Mouse (Mus musculus) urinary bladder, postnatal 10 days (tissue): ENCODE data around the gene Apol8.

ENCODE experiments used
- DNase-seq: peaks from one replicate; pipeline ENCODE4 v3.0.0; 2022; ENCODE audit warnings: low spot score

Gene Apol8

DNA sequence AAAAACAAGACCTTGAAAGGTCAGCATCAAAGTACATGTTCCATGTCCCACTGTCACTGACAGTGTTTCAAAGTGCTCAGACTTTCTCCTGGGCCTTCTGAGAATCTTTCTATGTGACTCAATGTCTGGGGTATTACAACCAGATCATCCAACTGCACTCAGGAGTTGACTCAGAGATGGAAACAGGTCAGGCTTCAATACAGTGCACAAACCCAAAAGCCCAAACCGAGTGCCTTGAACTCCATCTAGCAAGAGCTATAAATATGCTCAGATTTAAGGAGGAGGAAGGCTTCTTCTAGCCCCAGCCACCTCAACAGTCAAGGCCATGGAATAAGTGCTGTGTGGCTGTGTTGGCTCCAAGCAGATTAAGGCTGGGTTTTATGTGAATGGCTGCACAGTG is 29.0 kb upstream of the Apol8 start:
- DNase-seq = no peak

DNA sequence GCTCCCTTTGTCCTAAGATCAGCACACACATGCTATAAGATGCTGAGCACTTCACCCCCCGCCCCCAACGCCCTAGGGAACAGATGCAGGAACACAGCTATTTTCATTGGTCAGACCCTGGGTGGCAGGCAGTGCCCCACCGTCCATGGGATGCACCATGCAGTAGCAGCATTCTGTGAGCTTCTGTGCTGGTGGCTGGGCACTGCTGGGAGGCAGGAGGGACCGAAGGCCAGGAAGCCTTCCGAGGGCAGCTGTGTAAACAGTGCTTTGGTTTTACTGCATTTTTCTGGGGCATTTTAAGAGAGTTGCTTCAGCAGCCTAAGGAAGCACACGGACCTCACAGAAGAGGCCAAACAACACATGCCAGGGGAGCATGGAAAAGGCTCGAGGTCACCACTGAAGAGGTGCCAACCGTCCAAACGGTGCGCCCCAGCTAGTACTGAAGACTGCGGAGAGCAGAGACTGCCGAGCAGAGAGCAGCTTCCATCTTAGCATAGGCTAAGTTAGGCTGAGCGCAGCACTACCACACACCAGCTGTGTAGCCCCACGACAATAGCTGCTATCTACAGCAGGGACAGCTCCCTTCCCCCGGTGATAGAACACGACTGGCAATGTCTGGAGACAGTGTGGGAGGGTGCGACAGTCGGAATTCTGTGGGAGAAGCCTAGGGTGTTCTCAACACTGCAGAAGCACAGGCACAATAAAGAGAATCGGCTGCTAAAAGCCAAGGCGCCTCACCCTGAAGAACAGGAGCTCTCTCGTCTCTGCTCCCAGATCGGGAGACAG is 27.4 kb upstream of the Apol8 start:
- no peak for DNase-seq

DNA sequence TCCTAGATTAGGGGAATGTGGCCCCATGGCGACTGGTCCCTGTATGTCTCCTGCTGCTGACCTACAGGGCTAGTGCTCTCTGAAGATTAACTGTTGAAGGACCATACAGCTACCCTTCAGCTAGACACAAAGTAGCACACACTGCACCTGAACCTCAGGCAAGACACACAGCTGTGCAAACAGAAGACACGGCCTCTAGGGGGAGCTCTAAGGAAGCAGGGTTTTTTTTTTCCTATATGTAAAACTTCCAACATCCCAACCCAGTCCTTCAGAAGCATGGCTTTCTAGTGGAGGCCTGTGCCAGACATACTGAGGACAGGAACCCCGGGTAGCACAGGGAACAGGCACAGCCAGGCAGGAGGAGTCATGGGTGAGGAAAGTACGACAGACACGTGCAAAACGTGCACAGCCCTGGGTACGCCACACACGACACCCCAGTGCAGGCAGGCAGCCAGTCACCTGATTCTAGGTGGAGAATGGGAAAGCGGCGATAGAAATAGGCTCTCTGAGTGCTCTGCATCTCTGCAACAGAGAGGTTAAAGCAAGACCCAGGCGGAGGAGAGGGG is 25.7 kb upstream of the Apol8 start:
- no peak for DNase-seq

DNA sequence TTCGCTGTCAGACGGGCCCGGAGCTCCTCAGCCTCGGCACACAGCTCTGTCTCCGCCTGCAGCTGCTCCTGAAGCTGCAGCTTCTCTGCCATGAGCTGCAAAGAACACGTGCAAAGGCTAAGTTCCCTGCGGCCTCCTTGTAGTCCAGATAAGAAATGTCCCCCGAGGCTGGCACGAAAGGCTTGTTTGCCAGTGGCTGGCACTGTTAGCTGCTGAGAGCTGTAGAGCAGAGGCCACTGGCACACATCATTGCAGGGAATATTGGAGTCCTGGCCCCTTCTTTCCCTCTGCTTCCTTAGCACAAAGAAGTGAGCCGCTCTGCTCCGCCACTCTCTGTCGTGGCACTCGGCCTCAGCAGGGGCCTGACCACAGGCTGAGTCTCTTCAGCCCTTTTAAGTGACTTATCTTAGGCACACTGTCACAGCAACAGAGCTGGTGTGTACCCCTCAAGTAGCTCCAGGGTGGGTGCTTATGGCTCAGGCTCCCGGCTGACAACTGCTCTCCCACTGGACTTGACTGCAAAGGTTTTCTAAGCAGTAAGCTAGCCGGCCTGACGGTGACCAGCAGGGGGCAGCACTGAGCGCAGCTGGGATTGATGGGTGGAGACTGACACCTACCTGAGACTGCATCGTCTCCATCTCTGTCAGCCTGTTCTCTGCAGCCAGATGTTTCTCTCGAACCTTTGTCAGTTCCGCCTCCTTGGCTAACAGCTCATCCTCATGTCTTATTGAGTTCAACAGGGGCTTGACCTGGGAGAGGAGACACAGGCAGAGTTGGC is 18.6 kb upstream of the Apol8 start:
- peak; percentile 63 for DNase-seq

DNA sequence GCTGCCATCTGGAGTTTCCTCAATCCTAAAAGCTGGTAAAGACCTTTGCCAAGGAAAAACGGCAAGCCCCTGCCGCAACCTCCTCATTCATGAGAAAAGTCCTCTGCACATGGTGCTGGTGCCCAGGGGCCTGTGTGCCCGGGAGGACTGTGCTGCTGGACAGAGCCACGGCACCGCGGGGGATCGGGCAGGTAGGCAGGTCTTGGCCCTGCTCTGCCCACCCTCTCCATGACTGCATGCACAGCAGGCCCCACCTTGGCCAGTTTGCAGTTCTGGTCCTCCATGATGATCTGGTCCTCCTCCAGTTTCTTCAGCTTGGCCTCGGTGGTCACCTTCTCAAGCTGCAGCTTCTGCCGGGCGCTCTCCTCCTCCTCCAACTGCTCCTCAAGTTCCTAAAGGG is 17.5 kb upstream of the Apol8 start:
- DNase-seq = no peak

DNA sequence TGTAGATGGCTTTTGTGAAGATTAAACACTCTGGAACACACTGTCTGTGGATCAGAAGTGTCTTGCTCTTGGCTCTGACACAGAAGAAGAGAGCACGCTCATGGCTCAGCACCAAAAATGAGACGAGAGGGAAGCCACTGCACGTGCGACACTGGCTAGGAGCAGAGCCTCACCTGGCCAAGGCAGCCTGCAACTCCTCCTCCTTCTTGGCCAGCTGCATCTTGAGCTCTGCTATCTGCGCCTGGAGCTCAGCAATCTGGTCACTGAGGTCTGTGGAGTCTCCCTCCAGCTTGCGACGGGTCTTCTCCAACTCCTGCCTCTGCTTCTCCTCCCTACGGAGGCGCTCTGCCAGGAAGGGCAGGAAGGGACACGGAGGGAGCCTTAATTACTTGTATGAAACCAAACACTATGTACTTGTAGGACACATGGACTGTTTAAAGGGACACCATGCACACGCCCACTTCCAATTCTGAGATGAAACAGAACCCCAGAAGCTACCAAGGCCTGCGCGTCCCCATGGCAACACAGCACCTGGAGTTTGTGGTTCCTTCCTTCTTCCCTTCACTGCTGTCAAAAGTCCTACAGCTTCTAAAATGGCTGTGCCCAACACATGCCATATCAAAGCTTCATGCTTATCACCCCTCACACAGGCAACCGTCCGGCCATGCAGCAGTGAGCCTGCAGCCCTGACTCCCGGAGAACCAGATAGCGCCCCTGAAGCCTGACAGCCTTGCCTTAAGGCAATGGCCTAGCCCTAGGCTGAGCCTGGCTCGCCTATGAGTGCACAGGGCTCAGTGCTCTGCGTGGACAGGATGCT is 16.5 kb upstream of the Apol8 start:
- DNase-seq = no peak

DNA sequence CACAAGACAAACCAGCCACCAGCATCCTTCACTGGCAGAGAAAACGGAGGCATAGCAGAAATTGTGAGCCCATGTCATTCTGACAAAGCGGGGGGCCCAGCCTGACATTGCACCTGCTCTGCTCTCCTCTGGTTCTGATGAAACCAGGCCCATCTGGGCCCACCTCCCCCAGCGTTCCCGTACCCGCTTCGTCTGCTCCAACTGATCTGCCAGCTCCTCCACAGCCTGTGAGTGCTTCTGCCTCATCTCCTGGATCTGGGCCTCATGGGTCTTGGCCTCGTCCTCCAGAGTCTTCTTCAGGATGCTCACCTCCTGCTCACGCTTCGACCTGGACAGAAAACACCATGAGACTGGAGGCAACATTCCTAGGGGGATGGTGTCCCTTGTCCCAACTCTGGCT is 14.1 kb upstream of the Apol8 start:
- DNase-seq = no peak

DNA sequence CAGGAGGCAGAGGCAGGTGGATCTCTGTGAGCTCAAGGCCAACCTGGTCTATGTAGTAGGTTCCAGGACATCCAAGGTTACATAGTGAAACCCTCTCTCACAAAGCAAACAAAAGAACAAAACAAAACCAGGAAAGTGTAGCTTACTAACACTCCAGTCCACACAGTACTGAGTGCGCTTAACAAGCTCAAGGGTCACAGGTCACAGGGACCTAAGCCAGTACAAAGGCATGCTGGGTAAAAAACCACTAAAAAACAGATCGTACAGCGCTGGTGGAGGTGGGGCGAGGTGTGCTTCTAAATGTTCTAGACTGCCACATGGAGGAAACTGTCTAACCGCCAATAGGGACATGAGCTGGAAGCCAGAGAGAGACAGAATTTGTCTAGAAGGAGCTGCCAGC is 13.5 kb upstream of the Apol8 start:
- DNase-seq = no peak

DNA sequence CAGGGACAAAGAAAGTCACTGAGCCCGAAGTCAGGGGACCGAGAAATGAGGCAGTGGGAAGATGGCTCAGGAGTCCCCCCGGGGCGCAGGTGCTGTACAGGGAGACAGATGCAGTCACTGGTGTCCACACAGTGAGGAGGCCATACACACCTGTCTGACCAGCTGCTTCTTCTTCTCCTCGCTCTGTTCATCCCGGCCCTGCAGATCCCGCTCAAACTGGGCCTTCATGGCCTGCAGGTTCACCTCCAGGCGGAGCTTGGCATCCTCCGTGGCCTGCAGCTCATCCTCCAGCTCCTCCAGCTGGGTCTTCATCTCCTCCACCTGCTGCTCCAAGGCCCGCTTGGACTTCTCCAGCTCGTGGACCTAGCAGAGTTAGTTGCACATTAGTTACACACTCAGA is 10.2 kb upstream of the Apol8 start:
- DNase-seq = no peak

DNA sequence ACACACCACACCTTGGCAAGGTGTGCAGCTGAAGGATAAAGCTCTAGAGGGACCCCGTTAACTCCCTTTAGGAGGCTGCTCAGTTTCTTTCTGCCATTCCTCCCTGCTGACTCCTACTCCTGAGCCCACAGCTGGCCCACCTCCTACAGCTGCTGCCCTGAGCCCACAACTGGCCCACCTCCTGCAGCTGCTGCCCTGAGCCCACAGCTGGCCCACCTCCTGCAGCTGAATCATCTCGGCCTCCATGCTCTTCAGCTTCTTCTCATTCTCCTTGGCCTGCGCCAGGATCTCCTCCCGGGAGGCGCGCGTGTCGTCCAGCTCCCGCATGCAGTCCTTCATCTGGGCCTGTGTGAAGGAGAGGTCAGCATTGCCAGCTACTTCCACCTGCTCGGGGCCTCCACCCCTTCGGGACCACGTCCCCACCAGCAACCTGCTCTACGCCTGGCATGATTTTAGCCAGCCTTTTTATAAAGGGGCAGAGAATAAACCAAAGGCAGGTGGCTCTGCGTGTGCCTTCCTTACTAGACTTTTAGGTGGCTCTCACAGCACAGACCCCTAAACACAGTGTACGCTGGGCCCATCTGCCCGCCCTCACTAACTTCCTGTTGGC is 8.8 kb upstream of the Apol8 start:
- no peak for DNase-seq

DNA sequence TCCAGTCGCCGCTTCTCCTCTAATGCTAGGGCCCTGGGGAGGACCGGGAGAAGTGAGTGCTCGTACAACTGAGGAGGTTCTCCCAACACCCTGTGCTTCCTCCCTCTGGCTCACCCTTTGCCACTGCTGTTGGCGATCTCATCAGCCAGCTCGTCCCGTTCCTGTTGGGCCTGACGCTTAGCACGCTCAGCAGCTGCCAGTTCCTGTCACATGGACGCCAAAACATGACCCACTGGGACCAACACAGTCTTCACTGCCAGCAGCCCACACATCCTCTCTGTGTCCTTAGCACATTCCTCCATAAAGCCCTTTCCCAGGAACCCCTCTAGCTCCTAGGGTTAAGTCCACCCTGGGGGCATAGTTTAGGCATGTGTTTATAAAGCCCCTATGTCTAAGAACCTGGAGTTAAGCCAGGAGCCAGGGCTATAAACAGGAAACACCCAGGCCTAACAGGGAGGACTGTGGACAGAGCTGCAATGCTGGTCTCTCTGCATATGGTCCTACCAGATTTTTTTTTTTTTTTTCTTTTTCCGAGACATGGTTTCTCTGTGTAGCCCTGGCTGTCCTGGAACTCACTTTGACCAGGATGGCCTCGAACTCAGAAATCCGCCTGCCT is 7.7 kb upstream of the Apol8 start:
- DNase-seq = no peak

DNA sequence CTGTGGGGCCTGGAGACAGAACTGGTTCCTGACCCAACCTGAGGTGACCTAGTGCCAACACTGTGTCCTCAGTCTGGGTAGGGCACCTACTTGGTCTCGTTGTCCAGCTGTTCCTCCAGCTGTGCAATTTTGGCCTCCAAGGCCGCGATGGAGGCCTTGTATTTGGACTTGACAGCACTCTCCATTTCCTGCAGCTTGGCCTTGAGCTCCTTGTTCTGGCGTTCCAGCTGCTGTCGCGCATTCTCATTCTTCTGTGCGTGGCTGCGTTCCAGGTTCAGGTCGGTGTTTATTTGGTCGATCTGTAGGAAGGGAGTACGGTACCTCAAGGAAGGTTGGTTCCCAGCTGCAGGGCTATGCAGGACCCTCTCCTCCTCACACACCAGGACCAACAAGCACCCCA is 6.9 kb upstream of the Apol8 start:
- no peak for DNase-seq

DNA sequence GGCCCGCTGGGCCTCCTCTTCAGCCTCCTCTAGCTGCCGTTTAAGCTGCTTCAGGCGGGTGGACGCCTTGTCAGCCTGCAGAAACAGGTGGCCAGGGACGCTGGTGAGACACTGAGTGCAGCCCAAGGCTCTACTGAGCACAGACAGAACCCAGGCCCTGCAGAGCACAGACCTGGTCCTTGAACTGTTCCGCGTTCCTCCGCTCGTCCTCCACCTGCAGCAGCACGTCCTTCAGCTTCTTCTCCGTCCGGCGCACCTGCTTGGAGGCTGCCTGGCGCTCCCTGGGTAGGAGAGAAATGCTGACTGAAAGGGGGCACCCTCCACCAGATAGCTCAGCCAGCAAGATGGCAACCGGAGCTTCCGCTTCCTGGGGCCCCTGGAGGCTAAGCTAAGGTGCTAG is 6.2 kb upstream of the Apol8 start:
- DNase-seq = no peak

DNA sequence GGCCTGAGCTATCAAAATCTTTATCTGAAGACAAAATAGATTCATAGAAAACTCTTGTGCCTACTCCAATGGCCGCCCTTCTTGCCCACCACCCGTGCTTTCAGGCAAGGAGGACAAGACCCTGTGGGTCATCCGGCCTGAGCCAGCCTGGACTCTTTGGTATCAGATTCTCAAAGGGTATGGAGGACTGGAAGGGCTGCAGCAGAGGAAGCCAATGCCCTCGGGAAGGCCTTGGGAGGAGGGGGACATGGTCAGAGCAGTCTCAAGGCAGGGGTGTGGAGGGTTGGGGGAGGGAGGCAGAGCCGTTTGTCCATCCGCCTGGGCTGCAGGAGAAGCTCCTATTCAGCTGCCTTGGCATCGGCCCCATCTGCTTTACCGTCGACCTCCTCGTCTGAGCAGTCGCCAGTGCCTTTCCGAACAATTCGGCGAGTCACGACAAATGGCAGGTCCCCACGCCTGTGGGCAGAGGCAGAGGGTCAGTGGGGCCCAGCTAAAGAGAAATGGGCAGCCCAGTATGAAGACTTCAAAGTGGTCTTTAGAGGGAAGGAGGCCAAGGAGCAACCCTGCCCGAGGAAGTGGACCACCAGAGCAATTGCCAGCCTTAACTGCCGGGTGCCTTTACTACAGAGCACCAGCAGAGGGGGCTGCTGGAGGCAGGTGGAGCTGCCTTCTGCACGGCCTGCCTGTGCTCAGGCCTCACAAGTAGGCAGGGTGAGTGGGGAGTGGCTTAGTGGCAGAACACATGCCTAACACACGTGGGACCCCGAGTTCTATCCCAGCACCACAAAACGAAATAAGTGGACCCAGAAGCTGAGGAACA is 5.0 kb upstream of the Apol8 start:
- no peak for DNase-seq

DNA sequence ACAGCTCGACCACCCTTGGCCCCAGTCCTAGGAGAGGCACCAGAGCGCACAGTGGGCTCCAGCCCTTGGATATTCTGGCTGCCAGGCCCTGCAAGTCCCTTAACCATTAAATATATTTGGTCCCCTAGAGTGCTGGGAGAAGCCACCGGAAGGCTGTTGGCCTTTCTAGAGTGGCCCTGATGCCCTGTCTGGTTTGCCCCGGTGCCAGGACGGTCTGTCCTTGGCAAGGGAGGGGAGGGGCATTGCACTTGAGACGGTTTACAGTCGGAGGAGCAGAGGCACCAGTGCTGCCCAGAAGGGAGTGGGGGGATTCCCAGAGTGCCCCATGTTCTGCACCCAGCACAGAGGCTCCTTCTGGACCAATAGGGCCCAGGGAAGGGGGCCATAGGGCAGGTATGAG is 4.3 kb upstream of the Apol8 start:
- DNase-seq = no peak

DNA sequence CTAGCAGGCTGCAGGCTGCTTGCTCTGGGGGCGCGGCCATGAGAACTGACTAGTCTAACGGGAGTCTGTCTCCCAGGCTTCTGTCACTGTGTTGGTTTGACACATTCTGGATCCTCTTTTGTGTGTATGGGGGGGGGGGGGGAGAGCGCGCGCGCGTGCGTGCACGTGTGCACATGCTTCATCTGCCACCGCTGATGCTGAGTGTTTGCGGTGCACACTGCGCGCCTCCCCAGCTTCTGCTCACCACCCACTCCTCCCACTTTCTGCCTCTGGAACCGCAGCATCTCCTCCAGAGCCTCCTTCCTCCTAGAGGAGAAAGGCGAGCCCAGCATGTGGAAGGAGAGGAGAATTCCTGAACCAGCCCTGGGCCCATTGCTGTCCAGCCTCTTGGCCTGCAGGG is 3.2 kb upstream of the Apol8 start:
- no peak for DNase-seq

DNA sequence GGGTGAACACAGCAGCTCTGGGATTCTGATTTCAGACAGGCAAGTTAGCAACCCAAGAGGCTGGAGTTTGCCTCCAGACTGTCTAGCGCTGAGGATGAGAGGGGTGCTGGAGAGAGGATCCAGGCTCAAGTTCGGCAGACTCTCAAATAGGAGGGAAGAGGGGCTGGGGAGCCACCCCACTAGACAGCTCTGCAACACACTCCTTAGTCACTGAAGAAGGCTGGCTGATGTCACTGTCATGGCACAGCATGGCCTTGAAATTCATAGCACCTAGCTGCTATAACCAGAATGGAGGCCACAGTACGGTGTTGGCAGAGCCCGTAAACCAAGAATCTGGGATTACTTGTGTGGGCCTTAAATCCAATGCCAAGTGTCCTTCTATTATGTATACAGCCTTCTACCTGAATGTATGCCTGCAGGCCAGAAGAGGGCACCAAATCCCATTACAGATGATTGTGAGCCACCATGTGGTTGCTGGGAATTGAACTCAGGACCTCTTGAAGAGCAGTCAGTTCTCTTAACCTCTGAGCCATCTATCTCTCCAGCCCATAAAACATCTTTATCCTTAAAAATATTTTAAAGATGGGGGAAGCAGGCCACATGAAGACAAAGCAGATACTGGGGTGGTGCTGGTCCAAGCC is 903 bp upstream of the Apol8 start:
- no peak for DNase-seq

DNA sequence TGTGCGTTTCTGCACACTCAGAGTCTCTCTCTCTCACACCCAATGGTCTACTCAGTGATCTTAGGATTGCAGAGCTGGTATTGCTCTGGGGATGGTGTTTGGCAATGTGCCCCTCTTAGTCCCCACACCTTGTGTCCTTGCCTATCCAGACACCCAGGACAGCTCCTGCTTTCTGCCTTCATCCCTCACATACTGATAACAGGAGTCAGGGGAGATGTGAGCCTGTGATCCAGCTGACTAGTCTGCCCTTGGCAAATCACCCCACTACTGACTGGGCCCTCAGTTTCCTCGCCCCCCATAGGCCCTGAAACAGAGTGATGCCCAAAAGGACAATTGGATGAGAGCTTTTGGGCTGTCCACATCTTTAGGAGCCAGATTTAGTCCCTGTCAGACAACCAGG is 722 bp downstream of the Apol8 start:
- DNase-seq = no peak

DNA sequence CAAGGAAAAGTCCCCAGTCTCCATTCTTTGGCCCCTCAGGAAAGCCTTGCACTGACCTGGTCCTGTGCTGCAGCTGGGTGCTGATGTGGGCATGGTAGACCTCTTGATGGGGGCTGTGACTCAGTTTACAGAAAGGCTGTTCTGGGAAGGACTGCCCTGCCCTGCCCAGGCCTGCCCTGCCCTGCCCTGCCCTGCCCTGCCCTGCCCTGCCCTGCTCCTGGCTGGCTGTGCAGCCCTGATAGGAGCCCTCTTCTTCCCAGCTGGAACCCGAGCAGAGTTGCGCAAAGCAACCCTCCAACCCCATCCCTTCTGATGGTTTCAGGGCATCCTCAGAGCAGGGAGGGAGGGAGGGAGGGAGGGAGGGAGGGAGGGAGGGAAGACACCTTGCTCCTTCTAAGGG is 1.7 kb downstream of the Apol8 start:
- no peak for DNase-seq

DNA sequence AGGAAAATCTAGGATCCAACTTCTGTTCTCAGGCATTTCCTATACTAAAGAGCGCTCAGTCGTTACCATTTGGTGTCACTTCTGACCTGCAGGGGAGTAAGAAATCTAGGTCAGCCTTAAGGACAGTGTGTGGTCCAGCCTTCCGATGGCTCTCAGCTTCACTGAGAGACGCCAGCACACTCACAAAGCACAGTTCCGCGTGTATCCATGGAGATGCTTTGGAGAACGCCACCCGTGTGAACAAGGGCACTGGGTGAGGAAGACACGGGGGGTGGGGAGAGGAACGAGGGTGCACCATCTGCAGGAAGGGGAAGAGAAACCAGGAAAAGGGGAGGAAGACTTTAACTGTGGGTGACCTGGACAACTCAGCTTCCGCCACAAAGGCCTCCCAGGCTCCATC is 4.4 kb downstream of the Apol8 start:
- DNase-seq = no peak
